Mouse (Mus musculus): ENCODE measurements around the gene Nwd1. TPM values are rescaled to one million over a fixed set of nuclear protein-coding genes. Genes with fewer than 3 reads are reported as not detected.

The Nwd1 gene
- polyA plus RNA-seq, 1 experiment from 2014 or later = 0.03 TPM

- DNase-seq (ENCODE audit: low spot score) (peak; percentile 93), ATAC-seq (ENCODE audit: low FRiP score) (peak; percentile 98)
- no peaks in the 10 kb centered on the region for H3K27me3 ChIP-seq (ENCODE audit: control insufficient read depth, insufficient read depth, low read length)
- H3K9ac ChIP-seq (ENCODE audit: low read depth, low read length) = peak within 1 kb of the TSS; percentile 96
- peaks cover 2% of the 10 kb centered on the region; the same call in 1 of the 2 replicates for H3K4me1 ChIP-seq (replicated peaks; ENCODE audit: control insufficient read depth, insufficient read depth, low read length)
- no peak within 1 kb of the TSS for H3K27ac ChIP-seq (ENCODE audit: low read depth, low read length)
- H3K9me3 ChIP-seq (ENCODE audit: control insufficient read depth, low read length) = no peaks in the 10 kb centered on the region
- WGBS = 16% methylated on average over 49 of the region's 56 CpGs
- peak within 1 kb of the TSS; percentile 95 for H3K4me3 ChIP-seq (ENCODE audit: low read depth, low read length)
- peaks cover 15% of the 10 kb centered on the region for H3K36me3 ChIP-seq (ENCODE audit: control insufficient read depth, insufficient read depth, low read length)
- peak within 1 kb of the TSS; percentile 74 for H3K4me2 ChIP-seq (replicated peaks; ENCODE audit: low read depth, low read length)
Measured at GRCm38 (mm10) chr8:72722769-72723650, 76.5 kb downstream of the Nwd1 start, which contains the start of gene Sin3b. TSS of gene Sin3b (plus strand) at chr8:72723285.

- Histone ChIP-seq H3K4me3 (ENCODE audit: low read depth, low read length) (peak overlapping the region; percentile 95), H3K36me3 (ENCODE audit: control insufficient read depth, insufficient read depth, low read length) (peaks cover 15% of the 10 kb centered on the region), H3K27me3 (ENCODE audit: control insufficient read depth, insufficient read depth, low read length) (no peaks in the 10 kb centered on the region), H3K9me3 (ENCODE audit: control insufficient read depth, low read length) (no peaks in the 10 kb centered on the region), H3K9ac (ENCODE audit: low read depth, low read length) (peak overlapping the region; percentile 96), H3K4me1 (replicated peaks; ENCODE audit: control insufficient read depth, insufficient read depth, low read length) (peaks cover 2% of the 10 kb centered on the region; the same call in 1 of the 2 replicates), H3K4me2 (replicated peaks; ENCODE audit: low read depth, low read length) (peak overlapping the region; percentile 74), H3K27ac (ENCODE audit: low read depth, low read length) (no peak overlapping the region)
- under 1% methylated on average over 30 of the region's 30 CpGs for WGBS
- peak; percentile 58 for ATAC-seq (ENCODE audit: low FRiP score)
- peak; percentile 44 for DNase-seq (ENCODE audit: low spot score)
Measured at GRCm38 (mm10) chr8:72723651-72724001, 77.1 kb downstream of the Nwd1 start.

DNA sequence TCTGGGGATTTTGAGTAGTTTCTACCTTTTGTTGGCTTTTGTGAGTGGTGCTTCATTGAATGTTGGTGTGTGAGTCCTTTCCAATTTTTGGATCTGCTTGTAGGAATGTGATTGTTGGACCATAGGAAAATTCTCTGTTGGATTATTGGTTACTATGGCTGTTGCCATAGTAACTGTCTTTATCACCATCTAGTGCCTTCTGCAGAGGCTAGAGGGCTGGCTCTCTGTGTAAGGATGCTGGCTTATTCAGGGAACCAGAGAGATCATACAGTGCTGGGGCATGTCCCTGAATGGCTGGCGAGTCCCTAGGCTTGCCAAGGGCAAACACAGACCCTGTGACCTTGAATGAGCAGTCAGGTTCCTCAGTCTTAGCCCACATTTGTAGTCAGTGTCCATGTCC is 82.1 kb downstream of the Nwd1 start:
- no peak for ATAC-seq (ENCODE audit: low FRiP score)
- H3K9me3 ChIP-seq (ENCODE audit: control insufficient read depth, low read length) = no peaks in the 10 kb centered on the region
- no peak overlapping the region for H3K9ac ChIP-seq (ENCODE audit: low read depth, low read length)
- no peak overlapping the region for H3K27ac ChIP-seq (ENCODE audit: low read depth, low read length)
- WGBS = 95% methylated on average over 1 of the region's 1 CpGs
- H3K4me3 ChIP-seq (ENCODE audit: low read depth, low read length) = no peak overlapping the region
- no peak overlapping the region for H3K4me2 ChIP-seq (replicated peaks; ENCODE audit: low read depth, low read length)
- peaks cover 34% of the 10 kb centered on the region for H3K36me3 ChIP-seq (ENCODE audit: control insufficient read depth, insufficient read depth, low read length)
- H3K4me1 ChIP-seq (replicated peaks; ENCODE audit: control insufficient read depth, insufficient read depth, low read length) = peaks cover 2% of the 10 kb centered on the region; the same call in 1 of the 2 replicates
- DNase-seq (ENCODE audit: low spot score) = no peak
- H3K27me3 ChIP-seq (ENCODE audit: control insufficient read depth, insufficient read depth, low read length) = no peaks in the 10 kb centered on the region

DNA sequence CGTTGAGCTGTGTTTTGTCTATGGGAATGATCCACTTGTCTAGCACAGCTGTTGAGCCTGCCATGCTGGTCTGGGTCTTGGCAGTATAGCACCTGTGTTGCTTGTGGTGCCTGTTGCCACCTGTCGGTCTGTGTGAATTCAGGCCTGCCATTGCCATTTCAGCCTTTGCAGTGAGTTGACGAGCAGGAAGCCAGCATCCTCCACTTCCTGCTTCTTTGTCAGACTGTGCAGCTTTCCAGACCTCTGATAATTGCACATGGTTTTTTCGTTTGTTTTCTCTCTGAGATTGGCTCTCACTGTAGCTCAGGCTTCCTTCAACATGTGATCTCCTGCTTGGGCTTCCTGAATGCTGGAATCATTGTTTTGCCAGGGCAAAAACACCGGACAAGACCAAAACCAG is 88.5 kb downstream of the Nwd1 start:
- no peak overlapping the region for H3K4me3 ChIP-seq (ENCODE audit: low read depth, low read length)
- no peaks in the 10 kb centered on the region for H3K27me3 ChIP-seq (ENCODE audit: control insufficient read depth, insufficient read depth, low read length)
- H3K9me3 ChIP-seq (ENCODE audit: control insufficient read depth, low read length) = no peaks in the 10 kb centered on the region
- H3K27ac ChIP-seq (ENCODE audit: low read depth, low read length) = no peak overlapping the region
- H3K36me3 ChIP-seq (ENCODE audit: control insufficient read depth, insufficient read depth, low read length) = peaks cover 32% of the 10 kb centered on the region
- no peak overlapping the region for H3K4me2 ChIP-seq (replicated peaks; ENCODE audit: low read depth, low read length)
- no peaks in the 10 kb centered on the region for H3K4me1 ChIP-seq (replicated peaks; ENCODE audit: control insufficient read depth, insufficient read depth, low read length)
- ATAC-seq (ENCODE audit: low FRiP score) = no peak
- H3K9ac ChIP-seq (ENCODE audit: low read depth, low read length) = no peak overlapping the region
- no peak for DNase-seq (ENCODE audit: low spot score)
- 90% methylated on average over 5 of the region's 5 CpGs for WGBS

- Histone ChIP-seq H3K4me2 (replicated peaks; ENCODE audit: low read depth, low read length) (no peak overlapping the region), H3K27me3 (ENCODE audit: control insufficient read depth, insufficient read depth, low read length) (no peaks in the 10 kb centered on the region), H3K9ac (ENCODE audit: low read depth, low read length) (no peak overlapping the region), H3K36me3 (ENCODE audit: control insufficient read depth, insufficient read depth, low read length) (peaks cover 29% of the 10 kb centered on the region), H3K4me1 (replicated peaks; ENCODE audit: control insufficient read depth, insufficient read depth, low read length) (no peaks in the 10 kb centered on the region), H3K27ac (ENCODE audit: low read depth, low read length) (no peak overlapping the region), H3K9me3 (ENCODE audit: control insufficient read depth, low read length) (no peaks in the 10 kb centered on the region), H3K4me3 (ENCODE audit: low read depth, low read length) (no peak overlapping the region)
- DNase-seq (ENCODE audit: low spot score) (no peak), ATAC-seq (ENCODE audit: low FRiP score) (no peak)
Measured at GRCm38 (mm10) chr8:72736868-72737267, 90.4 kb downstream of the Nwd1 start.

DNA sequence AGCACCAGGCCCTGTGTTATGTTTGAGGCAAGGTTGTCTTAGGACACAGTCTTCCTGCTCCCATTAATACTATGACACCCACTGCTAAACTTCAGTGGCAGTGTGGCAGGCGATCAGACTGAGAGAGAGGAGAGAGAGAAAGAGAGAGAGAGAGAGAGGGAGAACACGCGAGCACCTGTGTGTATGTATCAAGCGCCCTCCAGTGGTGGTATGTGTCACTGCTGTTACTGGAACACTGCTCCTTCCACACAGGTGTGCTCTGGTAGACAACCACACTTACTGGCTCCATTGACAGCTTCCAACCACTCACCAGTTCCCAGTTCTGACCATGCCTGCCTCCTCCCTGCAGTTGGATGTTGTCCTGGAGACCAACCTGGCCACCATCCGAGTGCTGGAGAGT is 99.5 kb downstream of the Nwd1 start:
- Histone ChIP-seq H3K9me3 (ENCODE audit: control insufficient read depth, low read length) (no peaks in the 10 kb centered on the region), H3K4me1 (replicated peaks; ENCODE audit: control insufficient read depth, insufficient read depth, low read length) (no peaks in the 10 kb centered on the region), H3K36me3 (ENCODE audit: control insufficient read depth, insufficient read depth, low read length) (peaks cover 23% of the 10 kb centered on the region), H3K27ac (ENCODE audit: low read depth, low read length) (no peak overlapping the region), H3K27me3 (ENCODE audit: control insufficient read depth, insufficient read depth, low read length) (no peaks in the 10 kb centered on the region), H3K4me2 (replicated peaks; ENCODE audit: low read depth, low read length) (no peak overlapping the region), H3K4me3 (ENCODE audit: low read depth, low read length) (no peak overlapping the region), H3K9ac (ENCODE audit: low read depth, low read length) (no peak overlapping the region)
- peak; percentile 58 for DNase-seq (ENCODE audit: low spot score)
- 41% methylated on average over 5 of the region's 5 CpGs for WGBS
- peak; percentile 41; the same call in 1 of the 2 replicates for ATAC-seq (ENCODE audit: low FRiP score)

GRCm38 (mm10) chr8:72749846-72750245 is 103.3 kb downstream of the Nwd1 start:
- Histone ChIP-seq H3K9me3 (ENCODE audit: control insufficient read depth, low read length) (no peaks in the 10 kb centered on the region), H3K36me3 (ENCODE audit: control insufficient read depth, insufficient read depth, low read length) (peaks cover 29% of the 10 kb centered on the region), H3K4me2 (replicated peaks; ENCODE audit: low read depth, low read length) (no peak overlapping the region), H3K27ac (ENCODE audit: low read depth, low read length) (no peak overlapping the region), H3K4me1 (replicated peaks; ENCODE audit: control insufficient read depth, insufficient read depth, low read length) (no peaks in the 10 kb centered on the region), H3K9ac (ENCODE audit: low read depth, low read length) (no peak overlapping the region), H3K4me3 (ENCODE audit: low read depth, low read length) (no peak overlapping the region), H3K27me3 (ENCODE audit: control insufficient read depth, insufficient read depth, low read length) (no peaks in the 10 kb centered on the region)
- no peak for DNase-seq (ENCODE audit: low spot score)
- ATAC-seq (ENCODE audit: low FRiP score) = no peak
- 95% methylated on average over 26 of the region's 26 CpGs for WGBS

DNA sequence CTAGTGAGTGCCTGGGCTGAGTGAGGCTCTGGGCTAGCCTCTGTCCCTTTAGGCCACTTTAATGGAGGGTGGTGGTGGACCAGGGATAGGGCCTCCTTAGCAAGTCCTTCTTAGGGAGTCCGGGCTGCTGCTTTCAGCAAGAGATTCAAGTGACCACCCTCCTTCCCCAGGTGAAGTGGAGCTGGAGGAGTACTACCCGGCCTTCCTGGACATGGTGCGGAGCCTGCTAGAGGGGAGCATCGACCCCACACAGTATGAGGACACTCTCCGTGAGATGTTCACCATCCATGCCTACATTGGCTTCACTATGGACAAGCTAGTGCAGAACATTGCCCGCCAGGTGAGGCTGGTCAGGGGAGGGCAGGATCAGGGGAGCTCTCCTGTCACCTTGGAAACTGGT is 103.8 kb downstream of the Nwd1 start:
- WGBS = 94% methylated on average over 6 of the region's 6 CpGs
- Histone ChIP-seq H3K4me2 (replicated peaks; ENCODE audit: low read depth, low read length) (no peak overlapping the region), H3K9me3 (ENCODE audit: control insufficient read depth, low read length) (no peaks in the 10 kb centered on the region)

GRCm38 (mm10) chr8:72751126-72751525 is 104.6 kb downstream of the Nwd1 start:
- no peaks in the 10 kb centered on the region for H3K27me3 ChIP-seq (ENCODE audit: control insufficient read depth, insufficient read depth, low read length)
- ATAC-seq (ENCODE audit: low FRiP score) = no peak
- no peaks in the 10 kb centered on the region for H3K4me1 ChIP-seq (replicated peaks; ENCODE audit: control insufficient read depth, insufficient read depth, low read length)
- no peak overlapping the region for H3K27ac ChIP-seq (ENCODE audit: low read depth, low read length)
- H3K4me3 ChIP-seq (ENCODE audit: low read depth, low read length) = no peak overlapping the region
- DNase-seq (ENCODE audit: low spot score) = no peak
- H3K9ac ChIP-seq (ENCODE audit: low read depth, low read length) = no peak overlapping the region
- H3K9me3 ChIP-seq (ENCODE audit: control insufficient read depth, low read length) = no peaks in the 10 kb centered on the region
- peaks cover 32% of the 10 kb centered on the region for H3K36me3 ChIP-seq (ENCODE audit: control insufficient read depth, insufficient read depth, low read length)
- 86% methylated on average over 3 of the region's 3 CpGs for WGBS
- no peak overlapping the region for H3K4me2 ChIP-seq (replicated peaks; ENCODE audit: low read depth, low read length)

More for the DNA sequence above, 103.8 kb downstream of the Nwd1 start:
- H3K4me3 ChIP-seq (ENCODE audit: low read depth, low read length) = no peak overlapping the region
- no peak overlapping the region for H3K27ac ChIP-seq (ENCODE audit: low read depth, low read length)
- ATAC-seq (ENCODE audit: low FRiP score) (no peak), DNase-seq (ENCODE audit: low spot score) (no peak)
- peaks cover 29% of the 10 kb centered on the region for H3K36me3 ChIP-seq (ENCODE audit: control insufficient read depth, insufficient read depth, low read length)
- no peaks in the 10 kb centered on the region for H3K4me1 ChIP-seq (replicated peaks; ENCODE audit: control insufficient read depth, insufficient read depth, low read length)
- H3K27me3 ChIP-seq (ENCODE audit: control insufficient read depth, insufficient read depth, low read length) = no peaks in the 10 kb centered on the region
- no peak overlapping the region for H3K9ac ChIP-seq (ENCODE audit: low read depth, low read length)

Data from hindbrain, embryonic 11.5 days (tissue).